Mouse (Mus musculus) liver, adult 2 months (tissue): ENCODE results near the gene 4930402F06Rik. TPM values are rescaled to one million over a fixed set of nuclear protein-coding genes. Genes with fewer than 3 reads are reported as not detected.

Experiments
- DNase-seq: peaks from one replicate; pipeline ENCODE4 v3.0.0-alpha.2; 2011; ENCODE audit warnings: low read depth, low spot score; ENCODE audit errors: extremely low read depth
- H3K27ac ChIP-seq: fragments of 200-500 bp; replicated peaks from 2 replicates; pipeline ENCODE4 v1.5.1; 2012; ENCODE audit warnings: low read depth, mild to moderate bottlenecking, control low read depth, inconsistent platforms, low read length; ENCODE audit not compliant: insufficient read depth
- H3K27me3 ChIP-seq: fragments of 200-500 bp; 2 replicates; pipeline ENCODE4 v1.6.1; 2012; ENCODE audit warnings: mild to moderate bottlenecking, moderate library complexity, low read length, inconsistent platforms; ENCODE audit not compliant: control insufficient read depth, insufficient read depth
- H3K36me3 ChIP-seq: fragments of 200-500 bp; 2 replicates; pipeline ENCODE4 v1.6.1; 2012; ENCODE audit warnings: low read length, inconsistent platforms; ENCODE audit not compliant: control insufficient read depth, insufficient read depth
- H3K4me1 ChIP-seq: fragments of 200-500 bp; 2 replicates; pipeline ENCODE4 v1.6.1; 2011; ENCODE audit warnings: low read length; ENCODE audit not compliant: control insufficient read depth, insufficient read depth
- H3K4me3 ChIP-seq: fragments of 200-500 bp; 2 replicates; pipeline ENCODE4 v1.5.1; 2011; ENCODE audit warnings: low read depth, mild to moderate bottlenecking, control low read depth, low read length, moderate library complexity; ENCODE audit not compliant: insufficient read depth
- H3K79me2 ChIP-seq: fragments of 200-500 bp; 2 replicates; pipeline ENCODE4 v1.6.1; 2012; ENCODE audit warnings: inconsistent platforms, mild to moderate bottlenecking, low read length, moderate library complexity; ENCODE audit not compliant: control insufficient read depth, insufficient read depth
- H3K9ac ChIP-seq: fragments of 200-500 bp; 2 replicates; pipeline ENCODE4 v1.6.1; 2012; ENCODE audit warnings: low read depth, mild to moderate bottlenecking, control low read depth, inconsistent platforms, low read length
- CTCF ChIP-seq: fragments of 200-500 bp; IDR thresholded peaks from 2 replicates; pipeline ENCODE4 v1.5.1; 2011; ENCODE audit warnings: low read depth, low read length, control low read depth
- POLR2A ChIP-seq: fragments of 200-500 bp; IDR thresholded peaks from 2 replicates; pipeline ENCODE4 v1.6.1; 2011; ENCODE audit warnings: low read length, control low read depth; ENCODE audit not compliant: insufficient read depth; ENCODE audit errors: extremely low read depth
- WGBS: fragments of 180-500 bp; shearing (Covaris S2); methylation state at CpG from one replicate; pipeline ENCODE4 v1.1.7; 2018; 5-methylcytosine and 5-hydroxymethylcytosine counted together
- polyA plus RNA-seq: library from polyadenylated mRNA; depleted of rRNA; stranded (reverse); fragments of >200 nt; gene quantifications from 2 replicates; pipeline ENCODE4 v1.2.3, GENCODE M21; 2012
- total RNA-seq: library from RNA; depleted of rRNA; stranded (reverse); fragments of >200 nt; gene quantifications from 2 replicates; pipeline ENCODE4 v1.2.3, GENCODE M21; 2014

4930402F06Rik gene
- total and polyA plus RNA-seq, 2 experiments, result not detected

DNA sequence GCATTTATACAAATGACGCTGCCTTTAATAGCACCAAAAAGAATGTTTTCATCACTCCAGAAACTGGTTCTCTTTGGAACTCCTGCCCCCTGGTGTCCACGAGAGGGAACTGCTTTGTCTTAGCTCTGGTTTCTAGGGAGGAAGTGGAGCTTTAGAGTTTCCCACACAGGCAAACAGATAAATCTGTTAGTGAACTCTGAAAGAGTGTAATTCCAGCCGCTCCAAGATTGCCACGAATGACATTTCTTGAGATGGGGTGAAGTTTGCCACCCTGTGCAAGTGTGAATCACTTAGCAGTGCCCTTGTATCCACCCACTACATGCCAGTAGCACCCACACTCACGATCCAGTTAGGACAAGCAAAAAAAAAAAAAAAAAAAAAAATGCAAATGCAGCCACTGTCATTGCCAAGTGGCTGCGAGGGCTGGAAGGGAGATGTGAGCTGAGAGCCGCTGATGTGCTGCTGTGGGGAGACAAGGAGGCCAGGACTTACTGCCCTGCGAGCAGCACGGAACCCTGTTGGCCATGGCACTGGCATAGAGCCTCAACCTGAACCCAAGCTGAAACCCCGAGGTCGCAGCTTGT lies 707 bp upstream of the 4930402F06Rik start:
- no peak for TF ChIP-seq POLR2A
- TF ChIP-seq CTCF, result peak; percentile 63
- Histone ChIP-seq H3K27me3 (no peaks in the 10 kb centered on the region), H3K9ac (no peak overlapping the region), H3K79me2 (no peaks in the 10 kb centered on the region), H3K27ac (no peak overlapping the region), H3K4me3 (no peak overlapping the region), H3K36me3 (no peaks in the 10 kb centered on the region; the same call in 1 of the 2 replicates), H3K4me1 (no peaks in the 10 kb centered on the region)
- 42% methylated on average over 11 of the region's 11 CpGs for WGBS
- peak; percentile 39 for DNase-seq

DNA sequence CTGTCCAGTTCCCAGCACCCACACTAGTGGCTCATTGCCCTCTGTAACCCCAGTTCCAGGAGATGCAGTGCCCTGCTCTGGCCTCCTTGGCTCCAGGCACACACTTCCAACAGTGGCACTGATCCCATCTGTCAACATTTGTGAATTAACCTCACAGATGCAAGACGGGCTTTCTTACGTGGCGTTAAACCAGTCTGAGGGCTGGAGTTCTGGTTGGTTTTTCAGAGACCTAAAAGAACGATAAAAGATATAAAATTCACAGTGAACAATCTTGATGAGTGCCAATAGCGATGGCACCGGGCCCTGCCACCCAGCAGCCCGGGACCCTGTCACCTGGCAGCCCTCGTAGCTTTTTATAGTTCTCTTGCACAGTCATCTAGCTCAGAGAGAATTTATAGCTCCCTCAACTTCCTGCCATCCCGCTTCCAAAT lies 11.5 kb downstream of the 4930402F06Rik start:
- peak; percentile 73 for DNase-seq
- H3K9ac ChIP-seq, result no peak overlapping the region
- H3K27me3 ChIP-seq, result no peaks in the 10 kb centered on the region
- no peak for TF ChIP-seq POLR2A
- TF ChIP-seq CTCF, result no peak
- 71% methylated on average over 9 of the region's 9 CpGs for WGBS
- no peak overlapping the region for H3K27ac ChIP-seq
- H3K4me3 ChIP-seq, result no peak overlapping the region
- no peaks in the 10 kb centered on the region for H3K4me1 ChIP-seq
- no peaks in the 10 kb centered on the region for H3K36me3 ChIP-seq
- no peaks in the 10 kb centered on the region for H3K79me2 ChIP-seq

GRCm38 (mm10) chr2:35379306-35379705 lies 17.7 kb downstream of the 4930402F06Rik start:
- 50% methylated on average over 9 of the region's 9 CpGs for WGBS
- DNase-seq, result peak; percentile 74
- H3K27me3 ChIP-seq, result no peaks in the 10 kb centered on the region
- no peak overlapping the region for H3K9ac ChIP-seq
- no peaks in the 10 kb centered on the region for H3K36me3 ChIP-seq
- H3K27ac ChIP-seq, result no peak overlapping the region
- TF ChIP-seq POLR2A (no peak), CTCF (no peak)
- no peaks in the 10 kb centered on the region for H3K4me1 ChIP-seq
- H3K4me3 ChIP-seq, result no peak overlapping the region
- no peaks in the 10 kb centered on the region for H3K79me2 ChIP-seq

GRCm38 (mm10) chr2:35377600-35377999 lies 19.4 kb downstream of the 4930402F06Rik start:
- Histone ChIP-seq H3K79me2 (no peaks in the 10 kb centered on the region), H3K4me3 (no peak overlapping the region), H3K36me3 (no peaks in the 10 kb centered on the region), H3K9ac (no peak overlapping the region), H3K4me1 (no peaks in the 10 kb centered on the region), H3K27me3 (no peaks in the 10 kb centered on the region), H3K27ac (no peak overlapping the region)
- DNase-seq, result no peak
- TF ChIP-seq CTCF (no peak), POLR2A (no peak)
- WGBS, result 49% methylated on average over 6 of the region's 6 CpGs

DNA sequence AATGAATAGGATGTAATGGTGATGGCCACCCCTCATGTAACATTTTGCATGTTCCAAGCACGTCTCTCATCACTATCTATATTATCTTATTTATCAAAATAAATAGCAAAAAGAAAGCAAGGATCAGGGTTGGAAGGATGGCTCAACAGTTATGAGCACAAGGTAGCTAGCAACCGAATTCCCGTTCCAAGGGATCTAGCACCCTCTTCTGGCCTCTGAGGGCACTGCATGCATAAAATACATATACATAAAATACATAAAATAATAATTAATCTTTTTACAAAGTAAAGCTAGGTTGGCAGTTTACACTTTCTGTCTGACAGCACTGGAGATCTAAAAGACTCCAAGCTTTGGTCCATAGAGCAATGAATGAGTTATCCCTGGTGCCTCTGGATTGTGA lies 24.0 kb downstream of the 4930402F06Rik start:
- Histone ChIP-seq H3K27me3 (no peaks in the 10 kb centered on the region), H3K4me1 (no peaks in the 10 kb centered on the region), H3K9ac (no peak overlapping the region), H3K27ac (no peak overlapping the region), H3K4me3 (no peak overlapping the region), H3K79me2 (no peaks in the 10 kb centered on the region), H3K36me3 (no peaks in the 10 kb centered on the region)
- TF ChIP-seq CTCF, result peak; percentile 45
- no peak for TF ChIP-seq POLR2A
- WGBS, result 23% methylated on average over 3 of the region's 3 CpGs
- peak; percentile 6 for DNase-seq

DNA sequence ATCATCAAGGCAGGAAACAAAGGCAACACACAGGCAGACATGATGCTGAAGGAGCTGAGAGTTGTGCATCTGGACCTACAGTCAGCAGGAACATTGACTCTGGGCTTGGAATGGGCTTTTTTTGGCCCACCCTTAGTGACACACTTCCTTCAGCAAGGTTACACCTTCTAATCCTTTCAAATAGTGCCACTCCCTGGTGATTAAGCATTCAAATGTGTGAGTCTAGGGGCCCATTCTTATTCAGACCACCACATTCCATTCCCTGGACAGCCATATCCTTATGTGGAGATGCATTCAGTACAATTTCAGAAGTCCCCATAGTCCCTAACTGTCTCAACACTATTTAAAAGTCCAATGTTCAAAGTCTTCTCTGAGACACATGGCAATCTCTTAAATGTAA lies 26.3 kb downstream of the 4930402F06Rik start:
- Histone ChIP-seq H3K27me3 (no peaks in the 10 kb centered on the region), H3K4me3 (no peak overlapping the region), H3K27ac (no peak overlapping the region), H3K36me3 (no peaks in the 10 kb centered on the region), H3K4me1 (no peaks in the 10 kb centered on the region), H3K9ac (no peak overlapping the region), H3K79me2 (no peaks in the 10 kb centered on the region)
- no peak for TF ChIP-seq CTCF
- TF ChIP-seq POLR2A, result no peak
- no peak for DNase-seq
